Mouse (Mus musculus): Measurements from ENCODE around the gene Sept9.

DNA sequence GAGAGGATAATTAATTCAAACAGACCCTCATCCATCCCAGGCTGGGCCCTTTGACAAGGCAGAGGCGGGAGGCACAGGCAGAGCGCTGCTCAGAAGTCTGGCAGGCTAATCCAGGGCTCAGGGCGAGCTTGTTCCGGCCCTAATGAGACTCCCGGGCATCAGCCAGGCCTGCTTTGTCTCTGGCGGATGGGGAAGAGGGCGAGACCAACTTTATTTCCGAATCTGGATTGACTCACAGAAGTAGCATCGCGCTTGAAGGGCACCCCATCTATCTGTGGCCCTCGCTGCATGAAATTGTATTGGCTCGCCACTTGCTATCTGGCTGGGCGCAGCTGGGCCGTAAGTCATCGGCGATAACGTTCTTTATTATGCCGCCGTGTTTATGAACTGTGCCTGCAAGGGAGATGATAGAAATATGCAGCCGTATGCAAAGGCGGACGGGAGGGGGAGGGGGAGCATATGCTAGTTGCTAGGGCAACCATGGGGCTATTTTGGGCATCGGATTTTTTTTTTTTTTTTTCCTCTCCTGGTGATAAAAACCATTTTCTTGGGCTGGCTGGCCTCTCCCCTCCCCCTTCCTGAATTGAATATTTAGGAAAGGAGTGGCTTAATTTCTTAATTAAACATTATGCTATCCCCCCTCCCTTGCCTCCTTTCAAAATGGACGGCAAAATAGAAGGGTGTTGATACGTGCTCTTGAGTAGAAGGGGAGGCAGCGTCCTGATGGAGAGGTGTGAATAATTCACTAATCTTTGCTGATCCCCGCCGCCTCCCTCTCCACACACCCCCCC lies 208.4 kb downstream of the Sept9 start:
- TF ChIP-seq CTCF (IDR thresholded peaks at IDR 0.05) (no peak), EP300 (IDR thresholded peaks at IDR 0.05) (no peak)
